Mouse (Mus musculus) CH12.LX (cell line): ENCODE results near the gene Cryzl2. TPM values are rescaled to one million over a fixed set of nuclear protein-coding genes. Genes with fewer than 3 reads are reported as not detected.

Experiments used
- DNase-seq: peaks from one replicate; pipeline ENCODE4 v3.0.0-alpha.2; 2013; ENCODE audit errors: extremely low read depth
- H3K27ac ChIP-seq: 2 replicates; pipeline ENCODE4 v1.5.1; 2012; ENCODE audit warnings: low read depth, mild to moderate bottlenecking, control low read depth, moderate library complexity; ENCODE audit not compliant: insufficient read depth
- H3K27me3 ChIP-seq: replicated peaks from 2 replicates; pipeline ENCODE3; 2012; ENCODE audit warnings: inconsistent platforms
- H3K36me3 ChIP-seq, 2 experiments: replicated peaks in 1 of 2; 2 replicates each; pipeline versions ENCODE3 to v1.6.1; 2012; ENCODE audit warnings: inconsistent platforms in 1 of 2, low read length in 1 of 2, mild to moderate bottlenecking in 1 of 2, mixed read lengths in 1 of 2, moderate library complexity in 1 of 2; ENCODE audit not compliant: control insufficient read depth in 1 of 2, insufficient read depth in 1 of 2
- H3K4me1 ChIP-seq, 2 experiments: 2 replicates each; pipeline ENCODE4 v1.6.1; 2012; ENCODE audit warnings: inconsistent platforms in 1 of 2, moderate library complexity in 1 of 2; ENCODE audit not compliant: insufficient read depth in 2 of 2, control insufficient read depth in 1 of 2
- H3K4me2 ChIP-seq: 2 replicates; pipeline ENCODE4 v1.6.1; 2012; ENCODE audit warnings: low read depth, mild to moderate bottlenecking, control low read depth; ENCODE audit not compliant: poor library complexity, insufficient read depth, severe bottlenecking
- H3K4me3 ChIP-seq, 3 experiments: fragments of 150-350 bp in 1 of 3; sonication (generic) in 1 of 3; replicated peaks in 1 of 3; 2 replicates each; pipeline versions ENCODE3 to v1.5.1; 2011 to 2012; ENCODE audit warnings: low read depth in 2 of 3, low read length in 2 of 3, mild to moderate bottlenecking in 2 of 3, moderate library complexity in 2 of 3, control low read depth in 1 of 3, improper control_type of control experiment in 1 of 3, inconsistent platforms in 1 of 3, mixed read lengths in 1 of 3; ENCODE audit not compliant: poor library complexity in 1 of 3
- H3K79me2 ChIP-seq: replicated peaks from 2 replicates; pipeline ENCODE4 v1.6.1; 2012; ENCODE audit warnings: mild to moderate bottlenecking, moderate library complexity; ENCODE audit not compliant: control insufficient read depth, poor library complexity, insufficient read depth, severe bottlenecking; ENCODE audit errors: extremely low read depth
- H3K9ac ChIP-seq: 2 replicates; pipeline ENCODE4 v1.6.1; 2012; ENCODE audit warnings: low read depth, mild to moderate bottlenecking, control low read depth, moderate library complexity; ENCODE audit not compliant: insufficient read depth
- H3K9me3 ChIP-seq: replicated peaks from 2 replicates; pipeline ENCODE3; 2012; ENCODE audit warnings: low read length, inconsistent platforms, mixed read lengths
- ELF1 ChIP-seq: IDR thresholded peaks from 2 replicates; pipeline ENCODE4 v1.6.1; 2014; ENCODE audit warnings: low read depth, mild to moderate bottlenecking, inconsistent platforms, low read length, improper control_type of control experiment
- EP300 ChIP-seq: IDR thresholded peaks from 2 replicates; pipeline ENCODE4 v1.6.1; 2011; ENCODE audit warnings: low read length, improper control_type of control experiment
- IRF4 ChIP-seq: IDR thresholded peaks from 2 replicates; pipeline ENCODE4 v1.6.1; 2014; ENCODE audit warnings: low read depth, mild to moderate bottlenecking, inconsistent platforms, low read length, improper control_type of control experiment
- KAT2A ChIP-seq: IDR thresholded peaks from 2 replicates; pipeline ENCODE4 v1.6.1; 2012; ENCODE audit warnings: low read length, improper control_type of control experiment, inconsistent platforms; ENCODE audit not compliant: insufficient replicate concordance
- MAFK ChIP-seq: IDR thresholded peaks from 2 replicates; pipeline ENCODE4 v1.6.1; 2011; ENCODE audit warnings: low read length, improper control_type of control experiment; ENCODE audit not compliant: insufficient replicate concordance
- MAX ChIP-seq: IDR thresholded peaks from 2 replicates; pipeline ENCODE4 v1.6.1; 2011; ENCODE audit warnings: low read length, improper control_type of control experiment
- MAZ ChIP-seq: IDR thresholded peaks from 2 replicates; pipeline ENCODE4 v1.6.1; 2012; ENCODE audit warnings: low read depth, mild to moderate bottlenecking, inconsistent platforms, low read length, improper control_type of control experiment, moderate library complexity
- MXI1 ChIP-seq: IDR thresholded peaks from 2 replicates; pipeline ENCODE4 v1.6.1; 2011; ENCODE audit warnings: mild to moderate bottlenecking, low read depth, low read length, improper control_type of control experiment
- NRF1 ChIP-seq: IDR thresholded peaks from 2 replicates; pipeline ENCODE4 v1.6.1; 2014; ENCODE audit warnings: low read depth, mild to moderate bottlenecking, inconsistent platforms, low read length, improper control_type of control experiment, moderate library complexity
- PAX5 ChIP-seq: IDR thresholded peaks from 2 replicates; pipeline ENCODE4 v1.6.1; 2012; ENCODE audit warnings: low read length, inconsistent platforms, mixed read lengths
- SIN3A ChIP-seq: IDR thresholded peaks from 2 replicates; pipeline ENCODE4 v1.6.1; 2012; ENCODE audit warnings: low read length, improper control_type of control experiment, inconsistent platforms
- SMC3 ChIP-seq: IDR thresholded peaks from 2 replicates; pipeline ENCODE4 v1.6.1; 2011; ENCODE audit warnings: low read depth, low read length, improper control_type of control experiment
- TBP ChIP-seq: conservative IDR thresholded peaks from 2 replicates; pipeline ENCODE4 v1.6.1; 2011; ENCODE audit warnings: low read depth, low read length, improper control_type of control experiment
- TCF12 ChIP-seq: IDR thresholded peaks from 2 replicates; pipeline ENCODE4 v1.6.1; 2014; ENCODE audit warnings: low read depth, mild to moderate bottlenecking, inconsistent platforms, low read length, improper control_type of control experiment
- USF2 ChIP-seq: conservative IDR thresholded peaks from 2 replicates; pipeline ENCODE4 v1.6.1; 2011; ENCODE audit warnings: low read depth, low read length, improper control_type of control experiment
- ZMIZ1 ChIP-seq: IDR thresholded peaks from 2 replicates; pipeline ENCODE4 v1.6.1; 2012; ENCODE audit warnings: low read depth, mild to moderate bottlenecking, inconsistent platforms, low read length, improper control_type of control experiment
- ZNF384 ChIP-seq: IDR thresholded peaks from 2 replicates; pipeline ENCODE4 v1.6.1; 2012; ENCODE audit warnings: low read depth, low read length, improper control_type of control experiment, inconsistent platforms
- dilution Hi-C: fragments of 300-500 bp; cut with MboI; formaldehyde crosslinking; loops from 2 replicates; pipeline ENCODE4 v1.14.3; 2020; ENCODE audit warnings: low sequenced_read_pairs; ENCODE audit not compliant: extremely low pct_unique_long_range_greater_than_20kb, extremely low pct_ligation_motif_present
- in situ Hi-C: fragments of 300-500 bp; cut with MboI; formaldehyde crosslinking; loops from 3 replicates; pipeline ENCODE4 v1.14.3; 2019; ENCODE audit warnings: low sequenced_read_pairs, low pct_ligation_motif_present, low pct_unique_long_range_greater_than_20kb, mixed read lengths
- polyA plus RNA-seq: library from polyadenylated mRNA; unstranded; fragments of >175 nt; gene quantifications from 2 replicates; pipeline ENCODE4 v1.2.1, GENCODE M21; 2012; ENCODE audit warnings: low read depth; ENCODE audit not compliant: insufficient read length
- total RNA-seq, 2 experiments: library from RNA; depleted of rRNA; stranded (reverse); fragments of 300-350 nt in 1 of 2; fragments of >200 nt in 1 of 2; gene quantifications; 2 replicates each; pipeline ENCODE4 v1.2.3; 2012 to 2014

Gene Cryzl2
- total and polyA plus RNA-seq, 3 experiments: 22.5 to 41.0 (median 25.0) TPM

DNA sequence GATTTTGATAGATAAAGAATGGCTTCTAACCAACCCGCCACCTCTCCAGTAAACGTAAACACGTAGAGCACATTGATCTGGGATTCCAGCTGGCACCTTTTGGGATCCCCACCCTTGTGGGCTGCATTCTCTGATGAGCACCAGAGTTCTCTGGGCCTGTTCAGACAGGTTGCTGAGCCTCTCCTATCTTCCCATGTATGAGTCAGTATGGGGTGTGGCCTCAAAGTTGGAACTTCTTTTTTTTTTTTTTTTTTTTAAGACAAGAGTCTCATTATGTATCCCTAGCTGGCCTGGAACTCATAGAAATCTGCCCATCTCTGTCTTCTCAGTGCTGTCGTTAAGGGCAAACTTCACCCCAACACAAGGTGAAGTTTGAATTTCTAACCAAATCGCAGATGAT, 1.5 kb downstream of the Cryzl2 start:
- DNase-seq: no peak
- in situ Hi-C loops (loop anchor here (10.0 kb wide), 1 partner anchor 715 kb away; no protein-coding TSS in a partner anchor), dilution Hi-C loops (no loop called here)
- TF ChIP-seq ZNF384: peak; percentile 91
- no peak for TF ChIP-seq SMC3
- Histone ChIP-seq H3K9me3 (no peaks in the 10 kb centered on the region), H3K27ac (no peak overlapping the region), H3K79me2 (no peaks in the 10 kb centered on the region), H3K27me3 (no peaks in the 10 kb centered on the region), H3K4me1 (peaks cover 3 to 18% of the 10 kb centered on the region in 2 experiments; a peak in 3 of 4 replicates), H3K4me3 (no peak overlapping the region), H3K36me3 (peaks cover 6 to 29% of the 10 kb centered on the region in 2 experiments), H3K4me2 (no peak overlapping the region), H3K9ac (no peak overlapping the region)

DNA sequence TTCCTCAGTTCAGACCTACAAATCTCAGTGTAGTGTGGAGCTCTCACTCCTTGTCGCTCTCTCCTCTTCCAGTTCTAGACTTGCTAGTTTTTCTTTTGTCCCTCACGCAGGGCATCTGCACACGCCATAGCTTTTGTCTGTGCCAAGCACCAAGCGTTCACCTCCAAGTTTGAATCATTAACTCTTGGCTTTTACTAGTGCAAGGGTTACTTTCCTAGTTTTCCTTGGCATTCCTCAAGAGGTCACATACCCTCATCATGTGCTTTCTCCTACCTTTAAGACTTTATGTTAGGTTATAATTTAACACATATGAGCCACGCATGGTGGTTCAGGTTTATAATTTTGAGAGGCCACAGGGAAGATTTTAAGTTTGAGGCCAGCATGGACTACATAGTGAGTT, 2.9 kb downstream of the Cryzl2 start:
- Histone ChIP-seq H3K4me2 (no peak overlapping the region), H3K4me3 (no peak overlapping the region), H3K27ac (no peak overlapping the region), H3K9ac (no peak overlapping the region), H3K9me3 (no peaks in the 10 kb centered on the region), H3K27me3 (no peaks in the 10 kb centered on the region), H3K36me3 (peaks cover 13 to 40% of the 10 kb centered on the region in 2 experiments), H3K4me1 (peaks cover 3 to 18% of the 10 kb centered on the region in 2 experiments; a peak in 3 of 4 replicates), H3K79me2 (no peaks in the 10 kb centered on the region)
- dilution Hi-C loops (no loop called here), in situ Hi-C loops (no loop called here)
- TF ChIP-seq SIN3A (no peak), NRF1 (no peak), PAX5 (no peak), MAFK (no peak), MXI1 (no peak), MAZ (no peak), IRF4 (no peak), ZMIZ1 (no peak), MAX (no peak), KAT2A (no peak)
- no peak for DNase-seq

- in situ Hi-C loops: no loop called here
- DNase-seq: no peak
These were observed 4.0 kb downstream of the Cryzl2 start for GRCm38 (mm10) chr1:157462336-157462735.

More at GRCm38 (mm10) chr1:157462336-157462735, 4.0 kb downstream of the Cryzl2 start:
- Histone ChIP-seq H3K27me3 (no peaks in the 10 kb centered on the region), H3K79me2 (no peaks in the 10 kb centered on the region), H3K4me2 (no peak overlapping the region), H3K9ac (no peak overlapping the region), H3K4me1 (peaks cover 3 to 18% of the 10 kb centered on the region in 2 experiments; a peak in 3 of 4 replicates), H3K4me3 (no peak overlapping the region), H3K27ac (no peak overlapping the region), H3K9me3 (no peaks in the 10 kb centered on the region), H3K36me3 (peaks cover 18 to 50% of the 10 kb centered on the region in 2 experiments)
- dilution Hi-C loops: no loop called here
- TF ChIP-seq MAFK: no peak
- no peak for TF ChIP-seq KAT2A
- TF ChIP-seq TBP: no peak
- TF ChIP-seq EP300: no peak
- no peak for TF ChIP-seq ZNF384
- no peak for TF ChIP-seq USF2
- no peak for TF ChIP-seq ELF1
- no peak for TF ChIP-seq TCF12
